Mouse (Mus musculus) hindbrain, embryonic 13.5 days (tissue): ENCODE data around the gene Psg25. TPM values are rescaled to one million over a fixed set of nuclear protein-coding genes. Genes with fewer than 3 reads are reported as not detected.
"Not testable (repeated sequence)": the region's sequence is repeated elsewhere in the genome, so short reads cannot be mapped to it uniquely, and the experiment has no call there.

Experiments used
- ATAC-seq: fragments of 200-750 bp; cut with Nextera tagmentation; 2 replicates; pipeline ENCODE4 v1.8.0; 2017; ENCODE audit warnings: moderate TSS enrichment; ENCODE audit not compliant: low FRiP score
- H3K27ac ChIP-seq: fragments of 300-500 bp; sonication (generic); 2 replicates; pipeline ENCODE4 v1.5.1; 2015; ENCODE audit warnings: inconsistent platforms, mild to moderate bottlenecking, moderate library complexity
- H3K27me3 ChIP-seq: fragments of 300-500 bp; sonication (generic); 2 replicates; pipeline ENCODE4 v1.6.1; 2015; ENCODE audit warnings: mild to moderate bottlenecking, inconsistent platforms
- H3K36me3 ChIP-seq: fragments of 300-500 bp; sonication (generic); 2 replicates; pipeline ENCODE4 v1.6.1; 2015; ENCODE audit warnings: mild to moderate bottlenecking, inconsistent platforms
- H3K4me1 ChIP-seq: fragments of 300-500 bp; sonication (generic); replicated peaks from 2 replicates; pipeline ENCODE4 v1.6.1; 2015; ENCODE audit warnings: inconsistent platforms
- H3K4me2 ChIP-seq: fragments of 300-500 bp; sonication (generic); 2 replicates; pipeline ENCODE4 v1.6.1; 2015; ENCODE audit warnings: inconsistent platforms, mild to moderate bottlenecking, moderate library complexity
- H3K4me3 ChIP-seq: fragments of 300-500 bp; sonication (generic); 2 replicates; pipeline ENCODE4 v1.5.1; 2015; ENCODE audit warnings: mild to moderate bottlenecking, inconsistent platforms
- H3K9ac ChIP-seq: fragments of 300-500 bp; sonication (generic); 2 replicates; pipeline ENCODE4 v1.6.1; 2015; ENCODE audit warnings: mild to moderate bottlenecking, inconsistent platforms
- H3K9me3 ChIP-seq: fragments of 300-500 bp; sonication (generic); 2 replicates; pipeline ENCODE4 v1.6.1; 2016; ENCODE audit warnings: inconsistent platforms
- WGBS: fragments of 180-500 bp; shearing (Covaris S2); methylation state at CpG from one replicate; pipeline ENCODE4 v1.1.7; 2015; 5-methylcytosine and 5-hydroxymethylcytosine counted together
- polyA plus RNA-seq: library from polyadenylated mRNA; unstranded; fragments of >200 nt; fragmentation: Nextera tagmentation; extraction: Ambion mirVana; gene quantifications from 2 replicates; pipeline ENCODE4 v1.2.1, GENCODE M21; 2015

Psg25 gene
- polyA plus RNA-seq: not detected in 2 replicates

GRCm38 (mm10) chr7:18532169-18532568, at the start of gene Psg25:
TSS of gene Psg25 (minus strand) at chr7:18532269.
- ATAC-seq: no peak
- no peaks in the 10 kb centered on the region for H3K4me1 ChIP-seq
- H3K9me3 ChIP-seq: no peaks in the 10 kb centered on the region; the same call in 1 of the 2 replicates
- H3K36me3 ChIP-seq: no peaks in the 10 kb centered on the region
- no peak within 1 kb of the TSS for H3K4me3 ChIP-seq
- no peak within 1 kb of the TSS for H3K27ac ChIP-seq
- 95% methylated on average over 1 of the region's 1 CpGs for WGBS
- H3K4me2 ChIP-seq: no peak within 1 kb of the TSS
- H3K27me3 ChIP-seq: no peaks in the 10 kb centered on the region
- H3K9ac ChIP-seq: no peak within 1 kb of the TSS

GRCm38 (mm10) chr7:18567205-18567604, 35.1 kb upstream of the Psg25 start, which contains the start of gene Psg27:
TSS of gene Psg27 (minus strand) at chr7:18567305.
- no peak within 1 kb of the TSS for H3K27ac ChIP-seq
- H3K9ac ChIP-seq: no peak within 1 kb of the TSS
- H3K9me3 ChIP-seq: 0 out of 2 replicates have a peak, but pooled peaks cover 4% of the 10 kb centered on the region
- H3K4me2 ChIP-seq: no peak within 1 kb of the TSS
- WGBS: 81% methylated on average over 3 of the region's 3 CpGs
- no peak for ATAC-seq
- H3K36me3 ChIP-seq: no peaks in the 10 kb centered on the region
- H3K4me3 ChIP-seq: no peak within 1 kb of the TSS
- no peaks in the 10 kb centered on the region for H3K27me3 ChIP-seq
- H3K4me1 ChIP-seq: no peaks in the 10 kb centered on the region

GRCm38 (mm10) chr7:18559850-18560249, 27.8 kb upstream of the Psg25 start:
- H3K36me3 ChIP-seq: no peaks in the 10 kb centered on the region
- no peak for ATAC-seq
- no peak overlapping the region for H3K4me2 ChIP-seq
- H3K9ac ChIP-seq: no peak overlapping the region
- no peak overlapping the region for H3K4me3 ChIP-seq
- peaks cover 4% of the 10 kb centered on the region; the same call in 1 of the 2 replicates for H3K9me3 ChIP-seq
- H3K27ac ChIP-seq: no peak overlapping the region
- H3K27me3 ChIP-seq: no peaks in the 10 kb centered on the region
- H3K4me1 ChIP-seq: no peaks in the 10 kb centered on the region

GRCm38 (mm10) chr7:18555751-18556150, 23.7 kb upstream of the Psg25 start:
- H3K4me3 ChIP-seq, H3K27me3 ChIP-seq, H3K27ac ChIP-seq, ATAC-seq, H3K9me3 ChIP-seq, H3K4me1 ChIP-seq, H3K36me3 ChIP-seq, H3K9ac ChIP-seq, H3K4me2 ChIP-seq: not testable (repeated sequence)
- WGBS: 80% methylated on average over 3 of the region's 3 CpGs

GRCm38 (mm10) chr7:18533420-18533819, 1.4 kb upstream of the Psg25 start:
- Histone ChIP-seq H3K4me3 (no peak overlapping the region), H3K36me3 (no peaks in the 10 kb centered on the region), H3K27ac (no peak overlapping the region), H3K4me1 (no peaks in the 10 kb centered on the region), H3K27me3 (no peaks in the 10 kb centered on the region), H3K9ac (no peak overlapping the region), H3K9me3 (peaks cover 3% of the 10 kb centered on the region), H3K4me2 (no peak overlapping the region)
- WGBS: 57% methylated on average over 3 of the region's 3 CpGs
- ATAC-seq: no peak

- Histone ChIP-seq H3K9me3 (peaks cover 4% of the 10 kb centered on the region; the same call in 1 of the 2 replicates), H3K4me3 (no peak overlapping the region), H3K27ac (no peak overlapping the region), H3K4me2 (no peak overlapping the region), H3K36me3 (no peaks in the 10 kb centered on the region), H3K27me3 (no peaks in the 10 kb centered on the region), H3K9ac (no peak overlapping the region), H3K4me1 (no peaks in the 10 kb centered on the region)
- WGBS: 96% methylated on average over 8 of the region's 8 CpGs
- no peak for ATAC-seq
These were observed 7.4 kb downstream of the Psg25 start for GRCm38 (mm10) chr7:18524668-18525067.

GRCm38 (mm10) chr7:18512848-18513247, 19.2 kb downstream of the Psg25 start:
- H3K9me3 ChIP-seq, H3K27ac ChIP-seq, ATAC-seq, H3K4me1 ChIP-seq, H3K4me3 ChIP-seq, H3K36me3 ChIP-seq, H3K4me2 ChIP-seq, H3K27me3 ChIP-seq, H3K9ac ChIP-seq: not testable (repeated sequence)

GRCm38 (mm10) chr7:18512417-18512816, 19.7 kb downstream of the Psg25 start:
- not testable (repeated sequence) for ATAC-seq, H3K4me2 ChIP-seq, H3K27me3 ChIP-seq, H3K27ac ChIP-seq, H3K4me3 ChIP-seq, H3K4me1 ChIP-seq, H3K9me3 ChIP-seq, H3K36me3 ChIP-seq, H3K9ac ChIP-seq
- 57% methylated on average over 2 of the region's 2 CpGs for WGBS

GRCm38 (mm10) chr7:18511479-18511878, 20.6 kb downstream of the Psg25 start:
- H3K4me2 ChIP-seq: no peak overlapping the region
- H3K4me3 ChIP-seq: no peak overlapping the region
- no peaks in the 10 kb centered on the region for H3K9me3 ChIP-seq
- H3K36me3 ChIP-seq: no peaks in the 10 kb centered on the region
- 28% methylated on average over 9 of the region's 9 CpGs for WGBS
- H3K9ac ChIP-seq: no peak overlapping the region
- H3K4me1 ChIP-seq: no peaks in the 10 kb centered on the region
- H3K27me3 ChIP-seq: no peaks in the 10 kb centered on the region
- ATAC-seq: no peak
- no peak overlapping the region for H3K27ac ChIP-seq

GRCm38 (mm10) chr7:18484077-18484476, 48.0 kb downstream of the Psg25 start, which contains the start of gene Psg26:
TSS of gene Psg26 (minus strand) at chr7:18484177.
- no peak within 1 kb of the TSS for H3K9ac ChIP-seq
- H3K9me3 ChIP-seq: peaks cover 19% of the 10 kb centered on the region
- H3K4me3 ChIP-seq: no peak within 1 kb of the TSS
- H3K4me1 ChIP-seq: no peaks in the 10 kb centered on the region
- no peaks in the 10 kb centered on the region for H3K36me3 ChIP-seq
- 64% methylated on average over 1 of the region's 1 CpGs for WGBS
- H3K4me2 ChIP-seq: no peak within 1 kb of the TSS
- no peaks in the 10 kb centered on the region for H3K27me3 ChIP-seq
- no peak for ATAC-seq
- H3K27ac ChIP-seq: no peak within 1 kb of the TSS

Other genes starting within 250 kb of the Psg25 start
- not detected in 2 replicates for gene Psg18, start 177.3 kb downstream of the Psg25 start, polyA plus RNA-seq
- 0.13 TPM in 1 of 2 replicates, not detected in the other for gene Psg28, start 100.2 kb downstream of the Psg25 start, polyA plus RNA-seq
- gene Psg26, start 48.1 kb downstream of the Psg25 start, polyA plus RNA-seq: not detected in 2 replicates
- gene Psg27, start 35.0 kb upstream of the Psg25 start, polyA plus RNA-seq: not detected in 2 replicates
- gene Psg23, start 84.2 kb upstream of the Psg25 start, polyA plus RNA-seq: not detected in 2 replicates
- gene Psg21, start 124.5 kb upstream of the Psg25 start, polyA plus RNA-seq: not detected in 2 replicates
- gene Psg20, start 153.9 kb upstream of the Psg25 start, polyA plus RNA-seq: not detected in 2 replicates
- not detected in 2 replicates for gene Psg22, start 185.8 kb upstream of the Psg25 start, polyA plus RNA-seq